Mouse (Mus musculus): ENCODE measurements around the gene Tpcn1.

- no peak for TF ChIP-seq MAFK (IDR thresholded peaks at IDR 0.05; ENCODE audit: insufficient read depth, low read depth, low read length)
- no peak for TF ChIP-seq ZNF384 (IDR thresholded peaks at IDR 0.05; ENCODE audit: low read depth, low read length)
- TF ChIP-seq CHD2 (IDR thresholded peaks at IDR 0.05; ENCODE audit: low read depth, low read length), result no peak
Measured at GRCm38 (mm10) chr5:120548236-120548850, 40.1 kb downstream of the Tpcn1 start.
